Mouse (Mus musculus): ENCODE data around the gene Adam1a.
A peak's percentile ranks its signal among the peaks of the same experiment; 100 is the strongest.

Gene Adam1a

DNA sequence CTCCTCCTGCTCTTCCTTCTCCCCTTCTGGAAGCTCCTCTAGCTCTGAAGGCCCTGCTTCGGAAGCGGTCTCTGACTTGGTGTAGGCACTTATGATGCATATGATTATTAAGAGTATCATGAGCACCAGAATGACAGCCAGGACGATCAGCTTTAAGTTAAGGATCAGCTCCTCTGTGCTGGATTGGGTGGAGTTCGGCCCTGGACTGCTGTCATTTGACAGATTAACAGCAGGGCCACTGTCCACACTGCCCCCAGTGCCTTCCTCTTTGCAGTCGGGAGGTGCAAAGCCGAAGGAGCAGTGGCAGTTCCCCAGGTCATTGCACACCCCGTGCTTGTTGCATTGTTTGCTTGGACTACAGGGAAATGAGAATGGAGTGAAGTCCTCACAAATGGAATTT is 44.6 kb downstream of the Adam1a start:
- DNase-seq (ENCODE audit: low read depth, low spot score) = no peak

DNA sequence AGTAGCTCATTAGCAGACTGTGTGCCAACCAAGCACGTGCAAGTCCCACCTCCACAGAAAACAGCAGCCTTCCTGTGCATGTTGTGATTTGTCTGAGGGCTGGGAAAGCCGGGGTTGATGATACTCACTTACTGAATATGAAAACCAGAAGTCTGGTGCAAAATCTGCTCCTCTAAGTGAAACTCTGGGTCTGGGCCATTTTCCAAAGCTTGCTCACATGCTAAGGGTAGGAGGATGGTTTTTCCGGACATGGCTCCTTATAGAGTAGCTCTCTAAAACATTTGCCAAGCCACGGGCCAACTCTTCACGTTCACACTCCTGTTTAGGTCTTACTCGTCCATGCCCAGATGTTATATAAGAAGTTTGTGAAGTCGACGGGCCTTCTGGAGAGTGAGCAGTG is 52.0 kb downstream of the Adam1a start:
- no peak for DNase-seq (ENCODE audit: low read depth, low spot score)

DNA sequence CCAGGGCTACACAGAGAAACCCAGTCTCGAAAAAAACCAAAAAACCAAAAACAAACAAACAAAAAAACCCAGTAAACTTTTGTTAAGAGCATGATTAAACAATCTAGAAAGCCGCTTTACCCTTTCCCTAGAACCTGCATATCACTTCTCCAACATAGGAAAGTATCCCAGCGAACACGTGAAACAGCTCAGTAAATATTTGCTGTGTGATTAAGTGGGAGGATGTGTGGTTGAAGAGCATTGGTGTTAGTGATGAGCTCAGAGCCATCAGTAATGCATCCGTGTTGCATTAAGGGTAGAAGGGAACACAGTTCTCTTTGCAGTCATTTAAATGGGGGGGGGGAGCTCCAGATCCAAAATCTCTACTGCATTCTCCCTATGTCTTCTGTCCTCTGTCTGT is 60.5 kb downstream of the Adam1a start:
- DNase-seq (ENCODE audit: low read depth, low spot score) = no peak

GRCm38 (mm10) chr5:121477680-121478079 is 67.6 kb downstream of the Adam1a start:
- DNase-seq (ENCODE audit: low read depth, low spot score) = peak; percentile 80

GRCm38 (mm10) chr5:121476040-121476439 is 69.2 kb downstream of the Adam1a start:
- DNase-seq (ENCODE audit: low read depth, low spot score) = no peak

DNA sequence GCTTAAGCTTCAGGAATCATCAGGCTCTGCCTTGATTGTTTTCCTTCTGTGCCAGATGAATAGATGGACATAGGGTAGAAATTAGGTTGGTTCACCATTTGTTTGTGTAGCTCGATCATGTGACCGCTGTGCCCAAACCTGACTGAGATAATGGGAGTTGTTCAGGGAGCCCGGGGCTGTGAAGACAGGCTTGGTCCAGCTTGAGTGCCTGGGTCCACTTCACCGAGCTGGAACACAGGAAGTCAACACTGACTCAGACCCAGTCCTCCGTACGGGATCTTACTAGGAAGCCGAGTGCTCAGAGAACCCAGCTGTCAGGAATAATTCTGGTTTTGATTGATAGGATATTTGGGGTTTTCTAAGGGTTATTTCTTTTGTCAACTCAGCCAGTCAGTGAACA is 70.7 kb downstream of the Adam1a start:
- DNase-seq (ENCODE audit: low read depth, low spot score) = no peak

DNA sequence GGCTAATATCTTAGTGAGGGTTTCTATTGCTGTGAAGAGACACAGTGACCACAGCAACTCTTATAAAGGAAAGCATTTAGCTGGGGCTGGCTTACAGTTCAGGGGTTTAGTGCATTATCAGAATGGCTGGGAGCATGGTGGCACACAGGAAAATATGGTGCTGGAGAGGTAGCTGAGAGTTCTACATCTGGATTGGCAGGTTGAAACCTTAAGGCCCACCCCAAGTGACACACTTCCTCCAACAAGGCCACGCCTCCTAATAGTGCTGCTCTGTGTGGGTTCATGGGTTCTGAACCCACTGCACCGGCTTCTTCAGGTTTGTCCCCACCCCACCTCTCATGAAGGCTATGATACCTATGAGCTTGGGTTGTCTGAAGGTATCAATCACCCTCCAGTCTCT is 72.9 kb downstream of the Adam1a start:
- no peak for DNase-seq (ENCODE audit: low read depth, low spot score)

DNA sequence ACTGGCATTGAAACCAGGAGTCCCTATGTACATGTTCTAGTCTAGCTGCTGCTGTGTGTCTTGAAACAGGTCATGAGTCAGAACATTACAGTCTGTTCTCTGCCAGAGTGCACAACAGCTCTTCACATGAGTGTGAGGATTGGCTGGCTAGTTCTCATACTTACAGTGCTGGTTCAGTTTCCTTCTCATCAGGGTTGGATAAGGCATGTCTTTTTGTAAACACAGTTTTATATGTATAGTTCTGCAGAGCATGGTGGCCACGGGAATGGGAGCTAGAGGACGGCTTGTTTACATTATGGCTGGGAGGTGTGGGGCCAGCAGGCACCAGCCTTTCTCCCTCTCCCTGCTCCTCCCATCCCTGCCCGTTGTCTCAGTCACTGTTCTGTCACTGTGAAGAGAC is 75.7 kb downstream of the Adam1a start:
- DNase-seq (ENCODE audit: low read depth, low spot score) = no peak

All from CD4-positive, CD25-positive, alpha-beta regulatory T cell, adult 2 months (primary cell).